Mouse (Mus musculus) spleen, postnatal 0 days (tissue): ENCODE measurements around the gene Gatc. TPM values are rescaled to one million over a fixed set of nuclear protein-coding genes. Genes with fewer than 3 reads are reported as not detected.

Experiments
- polyA plus RNA-seq: library from polyadenylated mRNA; unstranded; fragments of >200 nt; fragmentation: Nextera tagmentation; extraction: Ambion mirVana; gene quantifications from 2 replicates; pipeline ENCODE4 v1.2.1, GENCODE M21; 2015

Gatc gene
- 12.9 and 13.4 TPM in 2 replicates for polyA plus RNA-seq

GRCm38 (mm10) chr5:115340577-115341313 lies at the start of gene Gatc, which contains the start of gene Triap1:
Gatc (minus strand) TSS chr5:115341178.
Triap1 (plus strand) TSS chr5:115341225.

DNA sequence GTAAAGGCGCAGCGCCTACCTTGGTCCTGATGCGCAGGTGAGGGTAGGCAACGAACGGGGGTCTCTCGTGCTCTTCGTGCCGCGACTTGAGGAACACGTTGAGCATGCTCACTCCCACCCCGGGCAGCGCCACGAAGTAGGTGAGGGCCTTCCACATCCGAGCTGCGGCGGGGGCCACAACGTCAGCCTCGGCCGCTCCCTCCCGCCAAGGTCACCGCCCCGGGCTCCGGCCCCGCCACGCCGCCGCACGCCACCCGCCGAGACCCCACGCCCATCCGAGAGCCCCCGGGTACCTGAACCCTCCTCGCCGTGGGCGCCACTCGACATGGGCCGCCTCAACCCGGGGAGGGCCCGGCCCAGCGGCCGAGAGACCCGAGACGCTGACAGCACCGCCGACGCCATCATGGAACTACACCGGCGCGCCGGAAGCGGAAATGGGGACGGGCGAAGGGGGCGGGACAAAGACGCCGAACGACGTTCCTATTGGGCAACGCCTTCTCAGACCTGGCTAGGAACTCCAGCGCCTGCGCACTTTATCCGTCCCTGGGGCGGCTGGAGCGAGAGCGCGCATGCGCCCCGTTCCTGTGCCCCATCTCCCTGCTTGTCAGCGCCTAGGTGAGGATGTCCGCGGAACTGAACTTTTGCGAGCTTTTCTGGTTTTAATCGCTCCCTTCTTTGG lies 7.7 kb upstream of the Gatc start, which contains the start of gene Cox6a1:
TSS of gene Cox6a1 (minus strand) at position 436 of the 679 bp plus-strand sequence.

GRCm38 (mm10) chr5:115326875-115327609 lies 13.9 kb downstream of the Gatc start, which contains the start of gene Srsf9:
Srsf9 (plus strand) TSS chr5:115327177.

GRCm38 (mm10) chr5:115300792-115301614 lies 40.0 kb downstream of the Gatc start, which contains the start of gene Dynll1:
Dynll1 (minus strand) TSS chr5:115300999.

Other genes starting within 250 kb of the Gatc start
- 18.0 and 20.8 TPM in 2 replicates for gene Gm10401, start 242.9 kb downstream of the Gatc start, polyA plus RNA-seq
- 26.8 and 31.9 TPM in 2 replicates for gene Acads, start 221.8 kb downstream of the Gatc start, polyA plus RNA-seq
- 9.1 and 11.9 TPM in 2 replicates for gene Unc119b, start 206.2 kb downstream of the Gatc start, polyA plus RNA-seq
- 20.5 and 24.0 TPM in 2 replicates for gene Mlec, start 183.0 kb downstream of the Gatc start, polyA plus RNA-seq
- gene Cabp1, start 146.8 kb downstream of the Gatc start, polyA plus RNA-seq = 0.18 and 0.21 TPM in 2 replicates
- 83.2 and 92.6 TPM in 2 replicates for gene Pop5, start 105.3 kb downstream of the Gatc start, polyA plus RNA-seq
- 123 and 127 TPM in 2 replicates for gene Rnf10, start 68.3 kb downstream of the Gatc start, polyA plus RNA-seq
- 24.4 and 26.7 TPM in 2 replicates for gene Coq5, start 61.5 kb downstream of the Gatc start, polyA plus RNA-seq
- 759 and 787 TPM in 2 replicates for gene Dynll1, start 40.2 kb downstream of the Gatc start, polyA plus RNA-seq
- 170 and 171 TPM in 2 replicates for gene Srsf9, start 14.0 kb downstream of the Gatc start, polyA plus RNA-seq
- gene Triap1, start within 50 bp of the Gatc start, polyA plus RNA-seq = 41.3 and 43.6 TPM in 2 replicates
- gene Cox6a1, start 7.8 kb upstream of the Gatc start, polyA plus RNA-seq = 789 and 831 TPM in 2 replicates
- gene Msi1, start 88.4 kb upstream of the Gatc start, polyA plus RNA-seq = 0.71 and 1.1 TPM in 2 replicates
- 0.59 and 0.67 TPM in 2 replicates for gene Pla2g1b, start 125.1 kb upstream of the Gatc start, polyA plus RNA-seq
- gene Sirt4, start 143.5 kb upstream of the Gatc start, polyA plus RNA-seq = 8.4 and 9.7 TPM in 2 replicates
- 18.6 and 26.8 TPM in 2 replicates for gene Pxn, start 165.5 kb upstream of the Gatc start, polyA plus RNA-seq
- gene Rplp0, start 218.3 kb upstream of the Gatc start, polyA plus RNA-seq = 1,668 and 1,736 TPM in 2 replicates
- gene Gcn1l1, start 224.1 kb upstream of the Gatc start, polyA plus RNA-seq = 15.1 and 16.5 TPM in 2 replicates